In genomic region chr11:61116226-61116625, GRCm38 (mm10) we compare ENCODE assay signal across 20 mouse cellular contexts. TPM values are rescaled to one million over a fixed set of nuclear protein-coding genes. Genes with fewer than 3 reads are reported as not detected.
DNase-seq lines count a peak whose midpoint lies in the region; ATAC-seq and TF ChIP-seq lines count a peak whose summit lies in the region.
"Had no signal": no experiment of that assay in that cellular context is flagged by ENCODE, and none has a peak within 500 bp of the region (broad histone marks: within the 10 kb centered on the region; RNA-seq: fewer than 3 reads in every experiment).

No protein-coding gene starts in this region.

- ATAC-seq in liver, embryonic 15.5 days (ENCODE audit: insufficient read depth), result no peak
- no peak for ATAC-seq in liver, embryonic 12.5 days
- peak; percentile 57 for ATAC-seq in neutrophil, adult 5-6 weeks (ENCODE audit: extremely low read depth, insufficient number of reproducible peaks, low FRiP score, poor library complexity, severe bottlenecking)
- ATAC-seq: forebrain, embryonic 14.5 days; midbrain, embryonic 15.5 days had no signal

- WGBS in liver, embryonic 15.5 days (ENCODE audit: insufficient replicate concordance), result 30% methylated on average over 8 of the region's 8 CpGs
- 35% methylated on average over 8 of the region's 8 CpGs for WGBS in liver, embryonic 12.5 days (ENCODE audit: insufficient replicate concordance)

- 0 out of 2 replicates have a peak overlapping the region, but pooled peaks have one; percentile 14 for H3K4me2 ChIP-seq in liver, embryonic 15.5 days
- no peak overlapping the region for H3K4me2 ChIP-seq in liver, embryonic 12.5 days
- H3K4me2 ChIP-seq: heart, embryonic 12.5 days; limb, embryonic 12.5 days; lung, embryonic 15.5 days; midbrain, embryonic 15.5 days had no signal

- no peak overlapping the region for H3K9ac ChIP-seq in liver, embryonic 15.5 days
- no peak overlapping the region for H3K9ac ChIP-seq in liver, embryonic 12.5 days
- H3K9ac ChIP-seq: heart, embryonic 12.5 days; limb, embryonic 12.5 days; lung, embryonic 15.5 days; midbrain, embryonic 15.5 days had no signal

- peak; percentile 55 for DNase-seq in lung, postnatal 36 days
- no peak for DNase-seq in Muller cell, postnatal 12 days (ENCODE audit: inconsistent ontology term)
- DNase-seq in adrenal gland, postnatal 4 days (ENCODE audit: low spot score in 2 of 2), result no peak
- DNase-seq in urinary bladder, postnatal 14 days (ENCODE audit: low spot score), result no peak
- DNase-seq: cerebellum, adult 9-11 months; gastrocnemius, postnatal 36 days; heart, postnatal 36 days; kidney, adult 8-10 months; kidney, postnatal 4 days; right cerebral cortex, adult 18-20 months; thymus, postnatal 36 days had no signal

- no peaks in the 10 kb centered on the region for H3K9me3 ChIP-seq in liver, embryonic 15.5 days (replicated peaks)
- no peaks in the 10 kb centered on the region for H3K9me3 ChIP-seq in liver, embryonic 12.5 days (replicated peaks)
- no peaks in the 10 kb centered on the region for H3K9me3 ChIP-seq in E14TG2a.4 (ENCODE audit: low read length)
- H3K9me3 ChIP-seq: limb, embryonic 12.5 days; lung, embryonic 15.5 days; midbrain, embryonic 15.5 days had no signal

- H3K4me3 ChIP-seq in liver, embryonic 15.5 days (replicated peaks), result no peak overlapping the region
- no peak overlapping the region for H3K4me3 ChIP-seq in liver, embryonic 12.5 days
- H3K4me3 ChIP-seq in E14TG2a.4 (replicated peaks; ENCODE audit: low read length), result 0 out of 2 replicates have a peak overlapping the region, but pooled peaks have one; percentile 13
- H3K4me3 ChIP-seq: heart, embryonic 12.5 days; limb, embryonic 12.5 days; lung, embryonic 15.5 days; midbrain, embryonic 15.5 days had no signal

- no peaks in the 10 kb centered on the region for H3K36me3 ChIP-seq in liver, embryonic 15.5 days (replicated peaks)
- H3K36me3 ChIP-seq in liver, embryonic 12.5 days, result no peaks in the 10 kb centered on the region
- H3K36me3 ChIP-seq in E14TG2a.4 (ENCODE audit: insufficient read depth, low read length), result no peaks in the 10 kb centered on the region
- H3K36me3 ChIP-seq: heart, embryonic 12.5 days; limb, embryonic 12.5 days; lung, embryonic 15.5 days; midbrain, embryonic 15.5 days had no signal

- 0 out of 2 replicates have a peak overlapping the region, but pooled peaks have one; percentile 29 for H3K27ac ChIP-seq in liver, embryonic 15.5 days (replicated peaks)
- H3K27ac ChIP-seq in liver, embryonic 12.5 days, result no peak overlapping the region
- H3K27ac ChIP-seq: limb, embryonic 12.5 days; lung, embryonic 15.5 days; midbrain, embryonic 15.5 days had no signal

- no peak for TF ChIP-seq CTCF in E14TG2a.4 (conservative IDR thresholded peaks at IDR 0.05; ENCODE audit: low read length)

- no peaks in the 10 kb centered on the region; the same call in 1 of the 2 replicates for H3K4me1 ChIP-seq in liver, embryonic 15.5 days (replicated peaks)
- no peaks in the 10 kb centered on the region for H3K4me1 ChIP-seq in liver, embryonic 12.5 days
- H3K4me1 ChIP-seq in E14TG2a.4 (replicated peaks; ENCODE audit: low read depth, low read length), result peaks cover 14% of the 10 kb centered on the region
- H3K4me1 ChIP-seq: heart, embryonic 12.5 days; limb, embryonic 12.5 days; lung, embryonic 15.5 days; midbrain, embryonic 15.5 days had no signal

- no peaks in the 10 kb centered on the region for H3K27me3 ChIP-seq in liver, embryonic 15.5 days
- peaks cover 6% of the 10 kb centered on the region; the same call in 1 of the 2 replicates for H3K27me3 ChIP-seq in liver, embryonic 12.5 days (replicated peaks)
- peaks cover 38% of the 10 kb centered on the region for H3K27me3 ChIP-seq in E14TG2a.4 (ENCODE audit: insufficient read depth, low read length)
- H3K27me3 ChIP-seq: heart, embryonic 12.5 days; limb, embryonic 12.5 days; lung, embryonic 15.5 days; midbrain, embryonic 15.5 days had no signal

RNA-seq across cellular contexts. Expression of gene Tnfrsf13b, which starts 10.3 kb away (rescaled TPM):
- 4.2 and 4.4 TPM in 2 replicates for polyA plus RNA-seq in liver, embryonic 15.5 days (2015; fragmentation: Nextera tagmentation; extraction: Ambion mirVana)
- polyA plus RNA-seq in liver, embryonic 12.5 days (2016; fragmentation: Nextera tagmentation; extraction: Ambion mirVana), result 3.2 and 4.8 TPM in 2 replicates
- total RNA-seq in neutrophil, adult 5-6 weeks (2017), result 162 and 169 TPM in 2 replicates
- total RNA-seq in adrenal gland, postnatal 4 days (2021), result 1 to 10 TPM in 1 of 2 experiments, under 1 TPM in 1; 0.67 to 1.4 TPM

RNA-seq across cellular contexts. Expression of gene Usp22, which starts 58.6 kb away (rescaled TPM):
- polyA plus RNA-seq in liver, embryonic 15.5 days (2015; fragmentation: Nextera tagmentation; extraction: Ambion mirVana), result 15.9 and 17.0 TPM in 2 replicates
- 28.5 and 30.8 TPM in 2 replicates for polyA plus RNA-seq in liver, embryonic 12.5 days (2016; fragmentation: Nextera tagmentation; extraction: Ambion mirVana)
- 55.9 and 94.3 TPM in 2 replicates for total RNA-seq in neutrophil, adult 5-6 weeks (2017)
- total RNA-seq in adrenal gland, postnatal 4 days (2021), result 100 to 1,000 TPM; 107 to 109 TPM

Comparison
In these comparisons a context has a peak if more than half of its experiments do, and no peak if none do; other contexts are left out.
1. RNA of gene Tnfrsf13b, which starts 10.3 kb away (total RNA-seq): 162 to 169 TPM in neutrophil, adult 5-6 weeks; 0.67 to 1.4 TPM in adrenal gland, postnatal 4 days; every median in the first group is over 10 times any median in the second.